Mouse (Mus musculus) ES-E14 (cell line): ENCODE data around the gene Uxs1. TPM values are rescaled to one million over a fixed set of nuclear protein-coding genes. Genes with fewer than 3 reads are reported as not detected.

Source experiments
- DNase-seq: peaks from one replicate; pipeline ENCODE4 v3.0.0-alpha.2; 2013; ENCODE audit warnings: low read depth, low spot score
- H3K27ac ChIP-seq: 2 replicates; pipeline ENCODE4 v1.5.1; 2012; ENCODE audit warnings: low read depth, mild to moderate bottlenecking, low read length, moderate library complexity, mixed read lengths; ENCODE audit not compliant: poor library complexity, insufficient read depth, severe bottlenecking
- H3K36me3 ChIP-seq: 2 replicates; pipeline ENCODE4 v1.6.1; 2012; ENCODE audit warnings: mild to moderate bottlenecking, low read length, moderate library complexity, mixed read lengths; ENCODE audit not compliant: control insufficient read depth, poor library complexity, insufficient read depth, severe bottlenecking
- H3K4me1 ChIP-seq, 2 experiments: fragments of 150-350 bp in 1 of 2; sonication (generic) in 1 of 2; 2 replicates each; pipeline ENCODE4 v1.6.1; 2012; ENCODE audit warnings: low read length in 2 of 2, mild to moderate bottlenecking in 1 of 2, mixed read lengths in 1 of 2; ENCODE audit not compliant: control insufficient read depth in 2 of 2, insufficient read depth in 2 of 2, poor library complexity in 1 of 2
- H3K4me3 ChIP-seq, 2 experiments: fragments of 150-350 bp in 1 of 2; sonication (generic) in 1 of 2; 2 replicates each; pipeline ENCODE4 v1.5.1; 2012; ENCODE audit warnings: low read length in 2 of 2, low read depth in 1 of 2, mild to moderate bottlenecking in 1 of 2, mixed read lengths in 1 of 2; ENCODE audit not compliant: insufficient read depth in 1 of 2, poor library complexity in 1 of 2, severe bottlenecking in 1 of 2
- H3K9ac ChIP-seq: 2 replicates; pipeline ENCODE4 v1.6.1; 2012; ENCODE audit warnings: low read depth, mild to moderate bottlenecking, low read length, mixed read lengths; ENCODE audit not compliant: poor library complexity, insufficient read depth, severe bottlenecking
- H3K9me3 ChIP-seq: fragments of 150-350 bp; sonication (generic); 2 replicates; pipeline ENCODE4 v1.6.1; 2012; ENCODE audit warnings: low read depth, mild to moderate bottlenecking, low read length; ENCODE audit not compliant: control insufficient read depth, insufficient read depth
- CHD2 ChIP-seq: IDR thresholded peaks from 2 replicates; pipeline ENCODE4 v1.6.1; 2014; ENCODE audit warnings: mild to moderate bottlenecking, low read depth, low read length, inconsistent platforms
- HCFC1 ChIP-seq: IDR thresholded peaks from 2 replicates; pipeline ENCODE4 v1.6.1; 2012; ENCODE audit warnings: low read length, inconsistent platforms, borderline replicate concordance; ENCODE audit not compliant: insufficient read depth
- MAFK ChIP-seq: IDR thresholded peaks from 2 replicates; pipeline ENCODE4 v1.6.1; 2014; ENCODE audit warnings: mild to moderate bottlenecking, low read depth, low read length, inconsistent platforms; ENCODE audit not compliant: insufficient read depth
- ZC3H11A ChIP-seq: IDR thresholded peaks from 2 replicates; pipeline ENCODE4 v1.6.1; 2012; ENCODE audit warnings: low read depth, mild to moderate bottlenecking, inconsistent platforms, low read length, borderline replicate concordance
- ZNF384 ChIP-seq: IDR thresholded peaks from 2 replicates; pipeline ENCODE4 v1.6.1; 2012; ENCODE audit warnings: low read depth, low read length, inconsistent platforms
- in situ Hi-C, 2 experiments: fragments of 600-800 bp; cut with MboI; formaldehyde crosslinking; loops; one replicate each; pipeline ENCODE4 v1.15.1; 2025; ENCODE audit warnings: low sequenced_read_pairs in 2 of 2, inconsistent platforms in 1 of 2; ENCODE audit not compliant: unreplicated experiment in 2 of 2
- total RNA-seq: library from RNA; depleted of rRNA; stranded (reverse); fragments of 300-350 nt; gene quantifications from 2 replicates; pipeline ENCODE4 v1.2.3, GENCODE M21; 2012

Gene Uxs1
- total RNA-seq, 1 experiment: 36.2 TPM

- no peaks in the 10 kb centered on the region for H3K9me3 ChIP-seq
- DNase-seq: no peak
- in situ Hi-C loops: no loop called here
- no peak for TF ChIP-seq ZC3H11A
- TF ChIP-seq HCFC1: no peak
- no peak for TF ChIP-seq ZNF384
- TF ChIP-seq MAFK: no peak
- TF ChIP-seq CHD2: no peak
- no peaks in the 10 kb centered on the region for H3K36me3 ChIP-seq
- no peak overlapping the region for H3K4me3 ChIP-seq
- no peak overlapping the region for H3K9ac ChIP-seq
- H3K27ac ChIP-seq: no peak overlapping the region
- H3K4me1 ChIP-seq: no peaks in the 10 kb centered on the region
Observed at GRCm38 (mm10) chr1:43837236-43837635, 9.6 kb upstream of the Uxs1 start.

- in situ Hi-C loops: no loop called here
- no peaks in the 10 kb centered on the region for H3K9me3 ChIP-seq
- no peaks in the 10 kb centered on the region for H3K36me3 ChIP-seq
- peaks cover 0 to 2% of the 10 kb centered on the region in 2 experiments; a peak in 1 of 4 replicates for H3K4me1 ChIP-seq
- no peak overlapping the region for H3K4me3 ChIP-seq
- DNase-seq: no peak
- no peak overlapping the region for H3K9ac ChIP-seq
- TF ChIP-seq ZNF384: no peak
- no peak for TF ChIP-seq CHD2
- TF ChIP-seq ZC3H11A: no peak
- TF ChIP-seq MAFK: no peak
- no peak overlapping the region for H3K27ac ChIP-seq
Observed at GRCm38 (mm10) chr1:43830096-43830495, 2.5 kb upstream of the Uxs1 start.

DNA sequence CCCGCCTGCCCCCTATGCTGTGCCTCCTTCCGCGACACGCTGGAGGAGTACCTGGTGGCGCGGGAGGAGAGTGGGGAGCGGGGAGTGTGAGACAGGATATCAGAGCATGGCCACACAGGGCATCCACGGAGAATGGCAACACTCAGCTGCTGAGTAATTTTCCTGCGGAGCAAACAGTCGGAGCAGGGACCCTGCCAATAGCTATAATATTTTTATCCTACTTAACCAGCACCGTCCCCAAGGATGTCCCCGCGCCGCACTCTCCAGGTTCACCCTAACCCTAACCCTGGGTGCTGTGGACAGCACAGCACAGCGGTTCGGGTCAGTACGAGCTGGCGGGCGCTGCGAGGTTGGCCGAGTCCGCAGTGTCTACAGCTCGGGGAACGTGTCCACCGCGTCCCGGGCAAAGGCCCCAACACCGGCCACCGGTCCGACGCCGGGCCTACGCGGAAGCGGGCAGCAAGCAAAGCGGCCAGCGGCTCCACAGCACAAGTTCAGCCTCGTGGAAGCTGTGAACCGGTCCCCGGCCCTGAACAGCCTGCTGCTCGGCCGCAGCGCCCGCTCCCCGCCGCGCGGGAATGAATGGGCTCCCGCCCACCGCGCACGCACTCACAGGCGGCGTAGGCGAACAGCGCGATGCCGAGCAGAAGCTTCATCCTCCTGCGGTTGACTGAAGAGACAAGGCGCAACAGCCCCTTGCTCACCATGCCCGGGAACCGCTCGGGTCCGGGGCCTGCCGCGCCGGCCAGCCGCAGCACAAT lies 418 bp downstream of the Uxs1 start:
- DNase-seq: no peak
- no peaks in the 10 kb centered on the region for H3K9me3 ChIP-seq
- H3K4me3 ChIP-seq: peak overlapping the region; percentile 88 to 97

GRCm38 (mm10) chr1:43826628-43827001 lies 985 bp downstream of the Uxs1 start:
- no peak for TF ChIP-seq CHD2
- no peak for TF ChIP-seq MAFK
- no peak for TF ChIP-seq HCFC1
- TF ChIP-seq ZNF384: no peak
- no peak for TF ChIP-seq ZC3H11A
- no peak for DNase-seq
- H3K36me3 ChIP-seq: no peaks in the 10 kb centered on the region
- no peaks in the 10 kb centered on the region for H3K9me3 ChIP-seq
- in situ Hi-C loops: no loop called here
- H3K4me3 ChIP-seq: peak overlapping the region; percentile 88 to 97
- no peak overlapping the region for H3K27ac ChIP-seq
- H3K9ac ChIP-seq: peak overlapping the region; percentile 91; the same call in 1 of the 2 replicates
- peaks cover 0 to 2% of the 10 kb centered on the region in 2 experiments; a peak in 1 of 4 replicates for H3K4me1 ChIP-seq

More for the DNA sequence above, 418 bp downstream of the Uxs1 start:
- in situ Hi-C loops: no loop called here
- Histone ChIP-seq H3K27ac (peak overlapping the region; percentile 60; the same call in 1 of the 2 replicates), H3K9ac (peak overlapping the region; percentile 91), H3K36me3 (no peaks in the 10 kb centered on the region), H3K4me1 (peaks cover 0 to 2% of the 10 kb centered on the region in 2 experiments; a peak in 1 of 4 replicates)
- TF ChIP-seq MAFK (no peak), CHD2 (no peak), ZNF384 (no peak), ZC3H11A (no peak), HCFC1 (no peak)
